In the genomic region with DNA sequence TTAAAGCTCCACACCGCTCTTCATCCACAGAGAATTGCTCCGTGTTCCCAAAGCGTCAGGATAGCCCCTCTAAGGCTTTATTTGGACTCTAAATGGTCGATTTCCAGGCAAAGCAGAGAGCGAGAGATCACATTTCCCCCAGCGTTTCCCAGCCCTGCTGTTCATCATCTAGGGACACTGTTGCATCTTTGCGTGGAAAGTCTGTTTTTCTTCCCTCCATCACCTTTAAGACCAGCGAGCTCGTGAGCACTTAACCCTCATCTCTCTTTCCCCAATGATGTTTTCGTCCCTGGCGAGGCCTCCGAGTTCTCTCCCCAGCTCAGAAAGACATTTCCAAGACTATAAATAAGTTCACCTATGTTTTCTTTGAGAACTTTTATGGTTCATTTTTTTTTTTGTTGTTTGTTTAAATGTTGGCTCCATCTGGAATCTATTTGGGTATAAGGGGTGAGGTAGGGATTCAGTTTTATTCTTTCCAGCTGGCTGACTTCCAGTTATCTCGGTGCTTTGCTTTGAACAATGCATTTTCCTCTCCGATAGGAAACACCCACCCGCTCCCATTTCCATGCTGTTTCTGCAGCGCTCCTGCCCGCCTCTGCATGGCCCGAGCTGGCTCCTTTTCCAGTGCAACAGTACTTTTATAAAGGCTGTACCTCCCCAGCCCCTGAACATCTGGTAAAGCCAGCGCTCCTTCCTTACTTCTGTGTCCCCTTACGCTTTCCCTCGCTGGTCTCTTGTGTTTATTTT, we compare ENCODE assay signal across 8 mouse cellular contexts. TPM values are rescaled to one million over a fixed set of nuclear protein-coding genes. Genes with fewer than 3 reads are reported as not detected.
DNase-seq lines count a peak whose midpoint lies in the region; ATAC-seq lines count a peak whose summit lies in the region.

No protein-coding gene starts in this region.

- peaks cover 32% of the 10 kb centered on the region for H3K27me3 ChIP-seq in forebrain, embryonic 10.5 days (ENCODE audit: poor library complexity, severe bottlenecking)
- no peaks in the 10 kb centered on the region for H3K27me3 ChIP-seq in forebrain, embryonic 16.5 days (replicated peaks; ENCODE audit: control insufficient read depth, insufficient read depth, low read length)
- H3K27me3 ChIP-seq in heart, embryonic 16.5 days (ENCODE audit: control insufficient read depth, insufficient read depth, low read length), result 0 out of 2 replicates have a peak, but pooled peaks cover 2% of the 10 kb centered on the region
- H3K27me3 ChIP-seq in liver, embryonic 12.5 days (replicated peaks), result no peaks in the 10 kb centered on the region; the same call in 1 of the 2 replicates

- H3K4me2 ChIP-seq in forebrain, embryonic 16.5 days (ENCODE audit: low read length), result no peak overlapping the region
- no peak overlapping the region for H3K4me2 ChIP-seq in heart, embryonic 16.5 days (ENCODE audit: low read depth, low read length)
- H3K4me2 ChIP-seq in liver, embryonic 12.5 days, result no peak overlapping the region

- ATAC-seq in forebrain, embryonic 16.5 days, result no peak
- no peak for ATAC-seq in heart, embryonic 16.5 days (replicated peaks; ENCODE audit: extremely low read depth, insufficient read depth, low FRiP score)
- no peak for ATAC-seq in liver, embryonic 12.5 days

- WGBS in forebrain, embryonic 10.5 days, result 25% methylated on average over 21 of the region's 21 CpGs
- WGBS in forebrain, embryonic 16.5 days, result 19% methylated on average over 21 of the region's 21 CpGs
- 30% methylated on average over 21 of the region's 21 CpGs for WGBS in heart, embryonic 16.5 days
- 46% methylated on average over 21 of the region's 21 CpGs for WGBS in liver, embryonic 12.5 days (ENCODE audit: insufficient replicate concordance)

- H3K9ac ChIP-seq in forebrain, embryonic 16.5 days (replicated peaks; ENCODE audit: low read depth, low read length), result no peak overlapping the region
- no peak overlapping the region for H3K9ac ChIP-seq in heart, embryonic 16.5 days (ENCODE audit: low read length)
- no peak overlapping the region for H3K9ac ChIP-seq in liver, embryonic 12.5 days

- peak; percentile 57 for DNase-seq in forebrain, embryonic 10.5 days (ENCODE audit: extremely low spot score, low spot score)
- DNase-seq in brain, adult 2 months (ENCODE audit: low read depth, low spot score), result peak; percentile 73
- DNase-seq in lung, postnatal 10 days, result peak; percentile 74
- DNase-seq in cerebellum, postnatal 4 days (ENCODE audit: low spot score in 2 of 2), result no peak
- DNase-seq in adrenal gland, postnatal 10 days, result no peak

- H3K4me1 ChIP-seq in forebrain, embryonic 10.5 days, result peaks cover 46% of the 10 kb centered on the region
- H3K4me1 ChIP-seq in forebrain, embryonic 16.5 days (replicated peaks; ENCODE audit: control insufficient read depth, insufficient read depth, low read length), result peaks cover 6% of the 10 kb centered on the region
- H3K4me1 ChIP-seq in heart, embryonic 16.5 days (ENCODE audit: control insufficient read depth, insufficient read depth, low read length), result peaks cover 10% of the 10 kb centered on the region
- no peaks in the 10 kb centered on the region for H3K4me1 ChIP-seq in liver, embryonic 12.5 days

- no peaks in the 10 kb centered on the region for H3K9me3 ChIP-seq in forebrain, embryonic 10.5 days
- H3K9me3 ChIP-seq in forebrain, embryonic 16.5 days (ENCODE audit: control insufficient read depth, low read length), result no peaks in the 10 kb centered on the region
- no peaks in the 10 kb centered on the region for H3K9me3 ChIP-seq in heart, embryonic 16.5 days (replicated peaks; ENCODE audit: control insufficient read depth, low read length)
- H3K9me3 ChIP-seq in liver, embryonic 12.5 days (replicated peaks), result no peaks in the 10 kb centered on the region

- peak overlapping the region; percentile 82 for H3K27ac ChIP-seq in forebrain, embryonic 10.5 days
- no peak overlapping the region for H3K27ac ChIP-seq in forebrain, embryonic 16.5 days (ENCODE audit: low read length)
- H3K27ac ChIP-seq in heart, embryonic 16.5 days (ENCODE audit: low read length), result peak overlapping the region; percentile 21; the same call in 1 of the 2 replicates
- no peak overlapping the region for H3K27ac ChIP-seq in liver, embryonic 12.5 days

- no peak overlapping the region for H3K4me3 ChIP-seq in forebrain, embryonic 10.5 days
- no peak overlapping the region for H3K4me3 ChIP-seq in forebrain, embryonic 16.5 days (replicated peaks; ENCODE audit: low read length)
- no peak overlapping the region for H3K4me3 ChIP-seq in heart, embryonic 16.5 days (ENCODE audit: low read length)
- H3K4me3 ChIP-seq in liver, embryonic 12.5 days, result no peak overlapping the region

- H3K36me3 ChIP-seq in forebrain, embryonic 10.5 days (replicated peaks), result no peaks in the 10 kb centered on the region
- H3K36me3 ChIP-seq in forebrain, embryonic 16.5 days (ENCODE audit: control insufficient read depth, insufficient read depth), result no peaks in the 10 kb centered on the region
- H3K36me3 ChIP-seq in heart, embryonic 16.5 days (ENCODE audit: control insufficient read depth, insufficient read depth), result no peaks in the 10 kb centered on the region
- no peaks in the 10 kb centered on the region for H3K36me3 ChIP-seq in liver, embryonic 12.5 days

RNA-seq across cellular contexts. Expression of a gene that starts 16.0 kb away (rescaled TPM):
- polyA plus RNA-seq in forebrain, embryonic 10.5 days (2016; fragmentation: Nextera tagmentation; extraction: Ambion mirVana), result 58.7 and 68.0 TPM in 2 replicates
- polyA plus RNA-seq in forebrain, embryonic 16.5 days (2015; fragmentation: Nextera tagmentation; extraction: Ambion mirVana), result 21.9 and 23.6 TPM in 2 replicates
- 4.0 and 5.6 TPM in 2 replicates for polyA plus RNA-seq in heart, embryonic 16.5 days (2015; fragmentation: Nextera tagmentation; extraction: Ambion mirVana)
- total RNA-seq in adrenal gland, postnatal 10 days (2021), result 1 to 10 TPM; 5.5 to 9.4 TPM
- 0.50 and 0.72 TPM in 2 replicates for polyA plus RNA-seq in liver, embryonic 12.5 days (2016; fragmentation: Nextera tagmentation; extraction: Ambion mirVana)

RNA-seq across cellular contexts. Expression of a gene that starts 38.4 kb away (rescaled TPM):
- 33.4 and 35.9 TPM in 2 replicates for polyA plus RNA-seq in forebrain, embryonic 10.5 days (2016; fragmentation: Nextera tagmentation; extraction: Ambion mirVana)
- 400 and 477 TPM in 2 replicates for polyA plus RNA-seq in forebrain, embryonic 16.5 days (2015; fragmentation: Nextera tagmentation; extraction: Ambion mirVana)
- 0.17 and 0.21 TPM in 2 replicates for polyA plus RNA-seq in heart, embryonic 16.5 days (2015; fragmentation: Nextera tagmentation; extraction: Ambion mirVana)
- total RNA-seq in adrenal gland, postnatal 10 days (2021), result under 1 TPM in 1 of 2 experiments, not detected in 1; 0.27 TPM
- 0.10 and 0.11 TPM in 2 replicates for polyA plus RNA-seq in liver, embryonic 12.5 days (2016; fragmentation: Nextera tagmentation; extraction: Ambion mirVana)

Comparison
In these comparisons a context has a peak if more than half of its experiments do, and no peak if none do; other contexts are left out.
1. H3K27ac ChIP-seq: peak in forebrain, embryonic 10.5 days (single experiment) and heart, embryonic 16.5 days (single experiment); none in forebrain, embryonic 16.5 days (single experiment) and liver, embryonic 12.5 days (single experiment).
2. DNase-seq: peak in forebrain, embryonic 10.5 days (single experiment), brain, adult 2 months (single experiment) and lung, postnatal 10 days (single experiment); none in cerebellum, postnatal 4 days (0 of 2) and adrenal gland, postnatal 10 days (single experiment).
3. RNA of a gene that starts 38.4 kb away (polyA plus RNA-seq): 400 to 477 TPM in forebrain, embryonic 16.5 days and 33.4 to 35.9 TPM in forebrain, embryonic 10.5 days; 0.17 to 0.21 TPM in heart, embryonic 16.5 days and 0.10 to 0.11 TPM in liver, embryonic 12.5 days; every median in the first group is over 10 times any median in the second.